9 mouse cellular contexts compared by ENCODE assay signal in genomic region chr12:72237251-72237650, GRCm38 (mm10). TPM values are rescaled to one million over a fixed set of nuclear protein-coding genes. Genes with fewer than 3 reads are reported as not detected.
DNase-seq lines count a peak whose midpoint lies in the region; ATAC-seq and TF ChIP-seq lines count a peak whose summit lies in the region.
"Had no signal": no experiment of that assay in that cellular context is flagged by ENCODE, and none has a peak within 500 bp of the region (broad histone marks: within the 10 kb centered on the region; RNA-seq: fewer than 3 reads in every experiment).

No protein-coding gene starts in this region.

- H3K36me3 ChIP-seq in kidney, embryonic 15.5 days, result no peaks in the 10 kb centered on the region
- H3K36me3 ChIP-seq in kidney, adult 2 months (ENCODE audit: control insufficient read depth, insufficient read depth, low read length), result no peaks in the 10 kb centered on the region
- H3K36me3 ChIP-seq in embryonic facial prominence, embryonic 14.5 days (ENCODE audit: control insufficient read depth, insufficient read depth, low read length), result no peaks in the 10 kb centered on the region
- no peaks in the 10 kb centered on the region for H3K36me3 ChIP-seq in hindbrain, embryonic 13.5 days
- H3K36me3 ChIP-seq in midbrain, embryonic 15.5 days (replicated peaks), result no peaks in the 10 kb centered on the region

- no peaks in the 10 kb centered on the region for H3K9me3 ChIP-seq in kidney, embryonic 15.5 days (replicated peaks)
- H3K9me3 ChIP-seq in embryonic facial prominence, embryonic 14.5 days (ENCODE audit: control insufficient read depth, low read length), result no peaks in the 10 kb centered on the region
- no peaks in the 10 kb centered on the region for H3K9me3 ChIP-seq in hindbrain, embryonic 13.5 days
- H3K9me3 ChIP-seq in midbrain, embryonic 15.5 days, result no peaks in the 10 kb centered on the region
- H3K9me3 ChIP-seq: megakaryocyte, embryonic 14.5 days had no signal

- H3K27me3 ChIP-seq in kidney, embryonic 15.5 days, result peaks cover 44% of the 10 kb centered on the region
- H3K27me3 ChIP-seq in kidney, adult 2 months (replicated peaks; ENCODE audit: control insufficient read depth, insufficient read depth, low read length), result no peaks in the 10 kb centered on the region
- peaks cover 17% of the 10 kb centered on the region for H3K27me3 ChIP-seq in embryonic facial prominence, embryonic 14.5 days (replicated peaks; ENCODE audit: control insufficient read depth, insufficient read depth, low read length)
- H3K27me3 ChIP-seq in hindbrain, embryonic 13.5 days, result no peaks in the 10 kb centered on the region
- H3K27me3 ChIP-seq in midbrain, embryonic 15.5 days (replicated peaks), result no peaks in the 10 kb centered on the region

- no peak overlapping the region for H3K27ac ChIP-seq in kidney, embryonic 15.5 days
- no peak overlapping the region for H3K27ac ChIP-seq in kidney, adult 2 months (ENCODE audit: insufficient read depth, low read depth, low read length)
- H3K27ac ChIP-seq in embryonic facial prominence, embryonic 14.5 days (replicated peaks; ENCODE audit: low read depth, low read length), result no peak overlapping the region
- peak overlapping the region; percentile 98 for H3K27ac ChIP-seq in hindbrain, embryonic 13.5 days
- H3K27ac ChIP-seq in midbrain, embryonic 15.5 days, result peak overlapping the region; percentile 98

- no peak for ATAC-seq in kidney, embryonic 15.5 days (replicated peaks; ENCODE audit: low FRiP score)
- ATAC-seq in embryonic facial prominence, embryonic 14.5 days (ENCODE audit: low read depth), result no peak
- ATAC-seq in hindbrain, embryonic 13.5 days (ENCODE audit: low FRiP score), result no peak
- no peak for ATAC-seq in midbrain, embryonic 15.5 days (replicated peaks)
- ATAC-seq in CD4-positive, CD25-positive, alpha-beta regulatory T cell, adult 4 months, result no peak

- no peak for DNase-seq in kidney, adult 2 months
- no peak for DNase-seq in embryonic facial prominence, embryonic 14.5 days (ENCODE audit: low spot score)
- no peak for DNase-seq in spleen, adult 18-20 months
- no peak for DNase-seq in cerebellum, postnatal 4 days (ENCODE audit: low spot score in 2 of 2)

- H3K4me2 ChIP-seq in kidney, embryonic 15.5 days, result peak overlapping the region; percentile 95
- peak overlapping the region; percentile 92 for H3K4me2 ChIP-seq in embryonic facial prominence, embryonic 14.5 days (ENCODE audit: low read depth, low read length)
- peak overlapping the region; percentile 66 for H3K4me2 ChIP-seq in hindbrain, embryonic 13.5 days
- H3K4me2 ChIP-seq in midbrain, embryonic 15.5 days, result peak overlapping the region; percentile 65

- WGBS in kidney, embryonic 15.5 days, result 66% methylated on average over 2 of the region's 2 CpGs
- 72% methylated on average over 2 of the region's 2 CpGs for WGBS in kidney, adult 2 months
- WGBS in embryonic facial prominence, embryonic 14.5 days, result 75% methylated on average over 2 of the region's 2 CpGs
- WGBS in hindbrain, embryonic 13.5 days, result 73% methylated on average over 2 of the region's 2 CpGs
- 77% methylated on average over 2 of the region's 2 CpGs for WGBS in midbrain, embryonic 15.5 days

- H3K4me1 ChIP-seq in kidney, embryonic 15.5 days, result peaks cover 11% of the 10 kb centered on the region
- H3K4me1 ChIP-seq in kidney, adult 2 months (ENCODE audit: control insufficient read depth, insufficient read depth, low read length), result no peaks in the 10 kb centered on the region
- H3K4me1 ChIP-seq in embryonic facial prominence, embryonic 14.5 days (ENCODE audit: control insufficient read depth, insufficient read depth, low read length), result peaks cover 4% of the 10 kb centered on the region; the same call in 1 of the 2 replicates
- H3K4me1 ChIP-seq in hindbrain, embryonic 13.5 days (replicated peaks), result peaks cover 43% of the 10 kb centered on the region
- H3K4me1 ChIP-seq in midbrain, embryonic 15.5 days, result peaks cover 34% of the 10 kb centered on the region

- no peak overlapping the region for H3K9ac ChIP-seq in kidney, embryonic 15.5 days
- no peak overlapping the region for H3K9ac ChIP-seq in embryonic facial prominence, embryonic 14.5 days (ENCODE audit: low read depth, low read length)
- H3K9ac ChIP-seq in hindbrain, embryonic 13.5 days, result peak overlapping the region; percentile 97
- H3K9ac ChIP-seq in midbrain, embryonic 15.5 days, result no peak overlapping the region

- H3K4me3 ChIP-seq in kidney, embryonic 15.5 days (replicated peaks), result peak overlapping the region; percentile 52
- no peak overlapping the region for H3K4me3 ChIP-seq in kidney, adult 2 months (ENCODE audit: insufficient read depth, low read depth, low read length)
- H3K4me3 ChIP-seq in embryonic facial prominence, embryonic 14.5 days (ENCODE audit: low read depth, low read length), result peak overlapping the region; percentile 50
- peak overlapping the region; percentile 74 for H3K4me3 ChIP-seq in hindbrain, embryonic 13.5 days
- H3K4me3 ChIP-seq in midbrain, embryonic 15.5 days, result peak overlapping the region; percentile 84; the same call in 1 of the 2 replicates

- no peak for TF ChIP-seq POLR2A in kidney, adult 2 months (IDR thresholded peaks at IDR 0.05; ENCODE audit: low read depth, low read length)

- no peak for TF ChIP-seq CTCF in kidney, adult 2 months (conservative IDR thresholded peaks at IDR 0.05; ENCODE audit: insufficient read depth, insufficient read length, low read depth, low read length)

RNA-seq across cellular contexts. Expression of gene Ccdc175, which starts 52.4 kb away (rescaled TPM):
- polyA plus RNA-seq in kidney, embryonic 15.5 days (2015; fragmentation: Nextera tagmentation; extraction: Ambion mirVana), result not detected in 2 replicates
- not detected in 2 replicates for polyA plus RNA-seq in kidney, adult 2 months (2012; rRNA removed)
- polyA plus RNA-seq in embryonic facial prominence, embryonic 14.5 days (2014; fragmentation: Nextera tagmentation; extraction: Ambion mirVana), result not detected in 2 replicates
- not detected in 2 replicates for polyA plus RNA-seq in hindbrain, embryonic 13.5 days (2015; fragmentation: Nextera tagmentation; extraction: Ambion mirVana)
- not detected in 2 replicates for polyA plus RNA-seq in midbrain, embryonic 15.5 days (2015; fragmentation: Nextera tagmentation; extraction: Ambion mirVana)
- polyA plus RNA-seq in CD4-positive, CD25-positive, alpha-beta regulatory T cell, adult 4 months (2017; shearing (Covaris generic)), result under 1 TPM in 1 of 2 experiments, not detected in 1; 0.20 TPM

Comparison
In these comparisons a context has a peak if more than half of its experiments do, and no peak if none do; other contexts are left out.
1. H3K27ac ChIP-seq: peak in hindbrain, embryonic 13.5 days (single experiment) and midbrain, embryonic 15.5 days (single experiment); none in kidney, embryonic 15.5 days (single experiment), kidney, adult 2 months (single experiment) and embryonic facial prominence, embryonic 14.5 days (single experiment).
2. Peak in every context shown above with its lines, with median percentiles within 50 percentile points of each other: H3K4me2 ChIP-seq.